Mouse (Mus musculus) layer of hippocampus, adult 2 months (tissue): ENCODE results near the gene Srpx2. TPM values are rescaled to one million over a fixed set of nuclear protein-coding genes. Genes with fewer than 3 reads are reported as not detected.

ENCODE experiments used
- DNase-seq, 2 experiments: peaks; one replicate each; pipeline ENCODE4 v3.0.0; 2022; ENCODE audit warnings: low spot score in 2 of 2
- H3K27ac ChIP-seq: fragments of 200-600 bp; 2 replicates; pipeline ENCODE4 v1.8.1; 2022
- H3K4me3 ChIP-seq: fragments of 200-600 bp; 2 replicates; pipeline ENCODE4 v1.8.1; 2022; ENCODE audit warnings: mild to moderate bottlenecking
- CTCF ChIP-seq: fragments of 200-600 bp; conservative IDR thresholded peaks from 2 replicates; pipeline ENCODE4 v1.8.1; 2022; ENCODE audit warnings: antibody characterized with exemption, mild to moderate bottlenecking, moderate library complexity
- long read RNA-seq, 2 experiments: library from polyadenylated mRNA; stranded (forward); transcript quantifications; one replicate each; pipeline ENCODE4 v2.0.0; 2021; ENCODE audit warnings: borderline mapping rate in 2 of 2
- total RNA-seq, 2 experiments: library from RNA; stranded (reverse); gene quantifications; 2 replicates each; pipeline ENCODE4 v1.2.3; 2021

The Srpx2 gene
- under 1 TPM; 0.51 to 0.96 TPM for total RNA-seq
- long read RNA-seq, experiment 1, partial matches to known transcripts: 0 of 1 reads
- long read RNA-seq, experiment 1, other reads (novel, unspliced or antisense): 0 of 1 reads
- long read RNA-seq, experiment 2, partial matches to known transcripts: 0 of 1 reads
- long read RNA-seq, experiment 2, other reads (novel, unspliced or antisense): 0 of 1 reads

DNA sequence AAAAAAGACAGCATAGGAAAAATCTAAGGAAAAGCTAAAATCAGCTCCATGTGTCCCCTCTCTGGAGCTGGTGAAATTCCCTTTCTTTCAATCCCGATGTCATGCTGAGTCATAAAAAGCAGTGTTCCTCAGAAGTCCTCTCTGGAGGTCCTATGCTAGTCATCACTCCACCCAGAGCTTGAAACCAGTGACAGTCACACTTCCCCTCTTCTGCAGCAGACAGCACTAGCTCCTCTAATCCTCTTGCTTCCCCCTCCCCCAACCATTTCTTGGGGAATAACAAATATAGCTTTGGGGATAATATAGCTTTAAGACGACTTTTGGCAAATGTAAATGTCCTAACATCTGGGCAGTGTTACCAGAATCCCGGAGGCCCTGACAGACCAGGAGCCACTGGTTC lies at the start of gene Srpx2:
Gene Srpx2 (plus strand): TSS at position 166 of the 400 bp plus-strand sequence.
- TF ChIP-seq CTCF: no peak
- H3K27ac ChIP-seq: no peak within 1 kb of the TSS
- no peak within 1 kb of the TSS for H3K4me3 ChIP-seq
- DNase-seq: no peak

DNA sequence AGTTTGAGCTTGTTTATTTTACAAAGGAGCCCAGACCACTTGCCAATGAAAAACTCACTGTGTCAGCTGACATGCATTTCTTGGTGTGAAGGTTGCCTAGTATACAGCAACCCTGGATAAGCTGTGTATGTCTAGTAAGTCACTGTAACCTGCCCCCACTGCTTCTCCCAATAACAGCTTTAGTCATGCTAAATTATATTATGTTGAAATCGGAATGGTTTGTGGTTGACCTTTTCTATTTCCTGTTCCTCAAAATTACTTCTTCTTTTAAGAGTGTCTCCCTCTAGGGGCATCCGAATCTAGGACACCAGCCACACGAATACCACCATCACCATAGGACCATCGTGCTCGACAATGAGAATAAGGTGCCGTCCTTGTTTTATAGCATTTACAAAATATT lies 38.5 kb upstream of the Srpx2 start:
- Histone ChIP-seq H3K27ac (no peak overlapping the region), H3K4me3 (no peak overlapping the region)
- no peak for TF ChIP-seq CTCF
- DNase-seq: no peak

DNA sequence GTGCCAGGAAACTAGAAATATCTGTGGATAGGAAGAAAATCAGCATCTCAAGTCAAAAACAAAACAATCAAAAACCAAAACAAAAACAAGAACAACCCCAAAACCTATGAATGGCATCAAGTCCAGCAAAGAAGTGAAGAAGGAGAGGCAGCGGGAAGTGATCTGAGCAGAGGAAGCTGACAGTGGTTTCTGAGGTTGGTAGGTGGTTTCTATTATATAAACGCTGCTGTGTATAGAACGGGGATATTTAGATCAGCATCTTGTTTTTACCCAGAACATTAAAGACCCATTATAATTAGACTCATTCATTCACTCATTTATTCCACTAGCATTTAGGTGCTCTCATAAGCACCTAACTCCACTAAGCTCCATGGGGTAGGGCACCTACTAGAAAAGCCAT lies 20.9 kb upstream of the Srpx2 start:
- Histone ChIP-seq H3K4me3 (no peak overlapping the region), H3K27ac (no peak overlapping the region)
- no peak for DNase-seq
- TF ChIP-seq CTCF: no peak

DNA sequence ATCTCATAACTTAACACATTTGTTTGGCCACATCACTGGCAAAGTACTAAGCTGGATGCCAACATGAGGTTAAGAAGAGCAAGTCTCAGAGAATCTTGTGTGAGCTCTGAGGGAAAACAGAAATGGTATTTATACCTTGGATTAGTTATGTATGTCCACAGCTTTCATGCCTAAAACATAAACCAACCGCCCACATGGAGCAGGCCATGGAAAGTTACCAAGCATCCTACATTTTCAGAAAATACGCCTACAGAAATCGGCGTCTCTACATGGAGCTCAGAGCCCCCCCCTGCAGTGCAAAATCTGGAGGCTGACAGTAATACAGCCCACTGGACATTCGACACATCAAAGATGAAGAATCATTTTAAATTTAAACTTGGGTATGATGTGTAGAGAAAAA lies 20.1 kb upstream of the Srpx2 start:
- no peak for TF ChIP-seq CTCF
- DNase-seq: no peak
- Histone ChIP-seq H3K4me3 (no peak overlapping the region), H3K27ac (no peak overlapping the region)

DNA sequence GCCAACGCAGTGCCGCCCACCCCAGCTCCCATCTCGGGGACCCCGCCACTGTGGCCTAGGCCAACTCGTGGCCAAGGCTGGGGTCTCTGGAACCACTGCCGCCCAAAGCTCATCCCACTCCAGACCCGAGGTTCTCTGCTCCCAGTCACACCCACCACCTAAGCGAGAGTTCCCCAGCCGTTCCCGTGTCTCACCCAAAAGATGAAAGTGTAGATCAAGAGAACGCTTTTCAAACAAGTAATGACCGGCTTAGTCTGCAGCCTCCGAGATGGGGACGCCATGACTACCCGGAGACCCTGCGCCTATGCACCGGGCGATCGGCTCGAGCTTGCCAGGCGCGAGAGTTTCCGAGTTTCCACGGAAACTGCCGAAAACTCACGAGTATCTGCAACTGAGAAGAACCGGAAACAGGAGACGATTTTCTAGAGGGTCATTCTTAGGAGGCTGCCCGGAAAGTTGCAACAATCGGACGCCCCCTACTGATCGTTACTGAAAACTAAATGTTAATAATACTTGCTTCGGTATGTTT lies 10.1 kb upstream of the Srpx2 start, which contains the start of gene Tspan6:
Gene Tspan6 (minus strand): TSS at position 416 of the 529 bp plus-strand sequence.
- Histone ChIP-seq H3K27ac (peak within 1 kb of the TSS; percentile 46; the same call in 1 of the 2 replicates), H3K4me3 (peak within 1 kb of the TSS; percentile 66)
- peak; percentile 75 for TF ChIP-seq CTCF

DNA sequence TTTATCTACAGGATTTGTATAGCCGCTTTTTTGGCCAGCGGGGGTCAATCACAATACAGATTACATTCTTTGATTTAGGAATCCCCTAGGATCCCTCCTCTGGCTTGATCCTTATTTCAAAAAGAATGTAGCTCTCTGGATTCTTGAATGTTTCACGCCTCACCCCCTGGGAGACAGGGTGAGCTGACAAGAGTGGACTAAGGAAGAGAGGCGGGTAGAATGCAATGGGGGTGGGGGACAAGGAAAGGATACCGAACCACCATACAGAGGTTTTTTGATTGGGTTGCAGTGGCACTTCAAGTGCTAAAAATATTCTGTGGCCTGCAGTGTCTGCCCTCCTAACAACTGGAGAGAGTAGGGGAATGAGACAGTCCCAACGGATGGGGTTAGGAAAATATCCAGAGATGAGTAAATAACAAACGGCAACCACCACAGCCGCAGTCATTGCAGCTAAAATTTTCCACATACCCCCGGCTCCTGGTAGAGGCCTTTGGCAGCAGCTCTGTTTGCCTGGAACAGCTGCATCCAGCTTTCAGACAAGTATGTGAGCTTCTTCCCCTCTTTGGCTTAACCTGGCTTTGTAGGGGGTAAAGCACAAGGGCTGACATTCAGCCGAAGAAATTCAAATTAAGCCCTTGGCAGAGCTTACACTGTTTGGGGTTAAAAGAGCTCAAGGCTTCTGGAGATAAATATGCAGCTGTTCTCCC lies 3.3 kb downstream of the Srpx2 start:
- TF ChIP-seq CTCF: no peak
- Histone ChIP-seq H3K27ac (no peak overlapping the region), H3K4me3 (no peak overlapping the region)
- DNase-seq: no peak

More for the DNA sequence above, 10.1 kb upstream of the Srpx2 start, which contains the start of gene Tspan6:
- DNase-seq: peak; percentile 77 to 81

DNA sequence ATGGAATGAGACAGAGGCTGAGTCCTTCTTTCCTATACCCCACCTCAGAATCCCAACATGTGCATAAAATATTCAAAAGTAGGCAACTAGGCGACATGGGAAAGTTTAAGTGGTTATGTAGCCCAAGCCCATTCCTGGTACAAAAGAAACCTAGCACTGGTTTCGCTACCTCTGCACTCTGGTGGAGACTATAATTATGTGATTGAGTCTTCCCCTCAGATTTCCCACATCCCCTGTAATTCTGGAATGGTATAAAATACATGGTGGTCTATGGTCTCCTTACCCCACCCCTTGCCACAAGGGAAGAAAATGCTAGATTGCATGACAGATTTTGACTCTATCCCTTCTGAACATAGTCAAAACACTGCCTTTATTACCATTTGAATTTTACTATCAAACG lies 4.8 kb downstream of the Srpx2 start:
- no peak for DNase-seq
- H3K4me3 ChIP-seq: no peak overlapping the region
- no peak for TF ChIP-seq CTCF
- H3K27ac ChIP-seq: no peak overlapping the region

DNA sequence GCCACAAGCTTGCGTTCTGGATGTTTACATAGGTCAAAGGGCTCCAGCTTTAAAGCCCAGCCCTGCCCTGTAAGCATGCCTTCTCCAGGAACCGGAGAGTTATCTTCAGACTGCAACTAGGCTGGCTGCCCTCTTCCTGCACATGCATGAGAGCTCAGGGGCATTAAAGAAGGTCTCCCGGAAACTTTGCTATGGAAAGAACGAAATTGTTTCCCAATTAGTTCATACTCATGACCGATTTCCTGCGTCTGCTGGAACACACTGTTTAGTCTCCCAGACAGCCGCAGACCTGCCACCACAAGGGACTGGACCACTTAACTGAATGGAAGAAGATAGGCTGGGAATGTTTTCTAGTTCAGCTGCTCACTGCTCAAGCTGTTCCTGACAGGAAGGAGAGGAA lies 6.0 kb downstream of the Srpx2 start:
- no peak for DNase-seq
- Histone ChIP-seq H3K4me3 (no peak overlapping the region), H3K27ac (no peak overlapping the region)
- no peak for TF ChIP-seq CTCF

DNA sequence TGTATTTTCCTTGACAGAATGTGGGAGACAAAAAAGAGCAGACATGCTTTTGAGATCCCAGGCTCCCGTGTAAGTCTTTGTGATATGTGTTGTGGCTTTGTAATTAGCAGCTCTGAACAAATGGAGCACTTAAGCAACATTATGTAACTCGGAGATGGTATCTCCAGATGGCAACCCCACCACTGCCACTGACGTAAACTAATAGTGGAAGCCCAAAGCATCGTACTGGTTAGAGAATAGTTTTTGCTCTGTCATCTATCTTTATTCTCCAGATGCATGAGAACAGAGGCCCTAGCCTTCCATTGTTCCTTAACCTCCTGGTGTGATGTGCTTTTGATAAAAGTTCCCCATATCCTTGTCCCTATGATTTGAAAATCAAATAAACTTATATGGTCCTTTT lies 13.0 kb downstream of the Srpx2 start:
- no peak for DNase-seq
- Histone ChIP-seq H3K27ac (no peak overlapping the region), H3K4me3 (no peak overlapping the region)
- no peak for TF ChIP-seq CTCF

DNA sequence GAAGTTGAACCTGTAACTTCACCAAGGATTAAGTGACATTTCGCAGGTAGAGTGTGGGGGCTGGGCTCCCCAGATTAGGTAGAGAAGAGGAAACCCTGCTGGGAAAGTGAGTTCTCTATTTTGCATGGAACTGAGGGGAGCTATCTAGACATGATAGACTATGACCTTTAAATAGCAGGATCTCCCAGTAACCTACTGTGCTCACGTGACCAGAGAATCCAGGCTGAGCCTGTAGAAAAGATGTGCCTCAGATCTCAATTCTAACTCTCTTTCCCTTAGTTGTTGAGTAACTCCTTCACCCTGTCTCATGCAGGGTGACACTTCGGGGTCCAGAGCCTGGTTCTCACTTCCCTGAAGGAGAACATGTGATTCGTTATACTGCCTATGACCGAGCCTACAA lies 18.5 kb downstream of the Srpx2 start:
- no peak for TF ChIP-seq CTCF
- DNase-seq: no peak
- H3K4me3 ChIP-seq: no peak overlapping the region
- no peak overlapping the region for H3K27ac ChIP-seq

DNA sequence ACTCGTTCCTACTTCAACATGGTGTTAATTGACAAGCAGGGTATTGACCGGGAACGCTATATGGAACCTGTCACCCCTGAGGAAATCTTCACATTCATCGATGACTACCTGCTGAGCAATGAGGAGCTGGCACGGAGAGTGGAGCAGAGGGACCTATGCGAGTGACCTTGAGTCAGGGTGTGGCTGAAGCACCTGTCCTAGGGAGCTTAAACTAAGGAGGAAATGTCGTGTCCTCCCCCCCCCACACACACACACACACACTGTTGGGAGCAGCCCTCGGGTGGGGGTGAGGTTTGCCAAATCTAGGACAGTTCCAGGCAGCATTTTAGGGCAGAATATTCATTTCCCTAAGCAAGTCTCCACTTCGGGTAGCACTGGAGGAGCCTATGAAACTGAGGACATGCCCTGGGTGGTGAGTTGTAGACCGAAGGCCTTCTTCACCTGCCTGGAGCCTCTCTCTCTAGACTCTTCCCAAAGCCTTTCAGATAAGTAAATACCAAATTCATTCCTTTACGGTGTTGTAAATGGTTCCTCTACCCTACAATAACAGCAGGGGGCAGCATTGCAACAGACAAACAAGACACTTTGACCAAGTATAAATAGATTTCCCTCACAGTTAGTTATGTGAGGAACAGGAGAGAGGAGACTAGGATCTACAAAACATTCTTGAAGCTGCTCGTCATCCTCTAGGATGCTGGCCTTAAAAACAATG lies 23.2 kb downstream of the Srpx2 start:
- Histone ChIP-seq H3K4me3 (no peak overlapping the region), H3K27ac (no peak overlapping the region)
- DNase-seq: peak; percentile 26 to 66
- TF ChIP-seq CTCF: peak; percentile 77

DNA sequence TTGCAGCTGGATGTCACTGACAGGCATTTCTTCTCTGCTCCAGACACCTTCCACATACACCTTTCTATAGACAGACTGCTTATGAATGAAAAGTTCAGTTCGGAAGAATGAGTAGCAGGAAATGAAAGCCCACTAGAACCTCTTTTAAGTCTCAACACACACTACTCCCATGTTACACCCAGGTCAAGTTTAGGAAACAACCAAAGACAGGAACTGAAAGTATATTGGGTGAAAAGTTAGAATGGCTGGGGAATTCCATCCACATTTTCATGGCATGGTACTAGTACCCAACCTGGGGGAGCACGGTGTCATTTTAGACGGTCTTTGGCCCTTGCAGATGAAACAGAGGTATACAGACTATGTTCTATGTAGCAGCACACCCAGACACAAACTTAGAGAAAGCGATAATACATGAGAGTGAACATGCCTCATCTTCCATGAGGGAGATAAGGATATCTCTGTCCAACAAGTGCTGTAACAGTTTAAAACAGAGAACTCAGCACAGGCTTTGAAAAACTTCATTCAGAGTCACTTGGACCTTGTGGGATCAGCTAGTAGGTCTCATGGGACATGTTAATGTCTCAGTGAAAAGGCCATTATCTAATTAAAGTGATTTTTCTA lies 28.5 kb downstream of the Srpx2 start:
- H3K27ac ChIP-seq: no peak overlapping the region
- H3K4me3 ChIP-seq: no peak overlapping the region
- TF ChIP-seq CTCF: no peak
- DNase-seq: no peak

DNA sequence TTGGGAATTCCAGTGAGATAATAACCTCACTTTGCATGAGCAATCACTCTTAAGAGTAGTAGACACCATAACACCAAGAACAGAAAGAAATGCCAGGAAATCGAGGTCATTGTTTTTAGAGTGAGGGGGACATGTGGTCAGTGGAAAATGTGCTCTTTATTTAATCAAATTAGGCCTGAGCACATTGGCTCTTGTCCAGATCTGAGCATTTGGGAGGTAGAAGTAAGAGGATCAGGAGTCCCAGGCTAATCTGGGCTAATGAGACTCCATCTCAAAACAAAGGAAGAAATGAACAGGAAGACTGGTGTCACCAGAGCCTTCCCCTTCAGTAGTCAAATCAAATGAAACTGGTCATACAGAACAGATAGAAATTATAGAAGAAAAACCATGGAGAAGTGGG lies 31.3 kb downstream of the Srpx2 start:
- TF ChIP-seq CTCF: no peak
- no peak for DNase-seq
- no peak overlapping the region for H3K4me3 ChIP-seq
- H3K27ac ChIP-seq: no peak overlapping the region
